Mouse (Mus musculus) olfactory bulb, adult 2 months (tissue): Measurements from ENCODE around the gene Lmnb2.

Experiments used
- CTCF ChIP-seq: fragments of 200-500 bp; IDR thresholded peaks from 2 replicates; pipeline ENCODE4 v1.5.1; 2012; ENCODE audit warnings: low read depth, mild to moderate bottlenecking, low read length, moderate library complexity; ENCODE audit not compliant: insufficient read depth
- POLR2A ChIP-seq: fragments of 200-500 bp; IDR thresholded peaks from 2 replicates; pipeline ENCODE4 v1.6.1; 2012; ENCODE audit warnings: mild to moderate bottlenecking, low read depth, low read length, moderate library complexity; ENCODE audit not compliant: insufficient read depth

DNA sequence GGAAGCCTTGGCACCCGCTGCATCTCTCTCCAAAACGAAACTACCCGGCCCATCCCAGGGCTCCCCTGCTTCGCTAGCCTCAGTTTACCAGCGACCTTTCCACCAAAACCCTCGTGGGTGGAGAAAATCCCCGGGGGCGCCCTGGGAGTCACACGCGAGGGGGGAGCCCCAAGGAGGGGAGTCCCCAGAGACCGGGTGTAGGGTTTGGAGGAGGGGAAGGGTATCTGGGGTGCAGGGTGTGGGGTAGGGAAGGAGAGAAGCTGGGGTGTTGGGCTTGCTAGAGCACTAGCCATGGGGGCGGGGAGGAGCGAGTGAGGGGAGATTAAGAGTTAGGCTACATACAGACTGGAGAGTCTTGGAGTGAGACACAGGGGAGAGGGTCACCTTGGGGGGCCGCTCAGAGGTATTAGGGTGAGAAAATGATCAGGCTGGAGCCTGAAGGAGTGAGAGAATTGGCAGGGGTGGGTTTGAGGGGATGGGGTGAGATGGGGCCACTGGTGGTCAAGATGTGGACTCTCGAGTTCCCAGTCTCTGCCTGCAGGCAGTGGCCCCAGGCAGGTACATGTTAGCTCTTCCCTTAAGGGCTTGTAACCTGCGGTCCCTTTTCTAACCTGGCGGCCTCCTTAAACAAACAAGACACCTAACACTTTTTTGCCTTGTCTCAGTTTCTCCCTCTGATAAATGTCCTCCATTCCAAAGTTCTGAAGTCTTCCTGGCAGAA is 14.8 kb upstream of the Lmnb2 start:
- TF ChIP-seq CTCF (no peak), POLR2A (no peak)
